In genomic region chr1:60015511-60015910, GRCm38 (mm10) we compare ENCODE assay signal across 20 mouse cellular contexts. TPM values are rescaled to one million over a fixed set of nuclear protein-coding genes. Genes with fewer than 3 reads are reported as not detected.
A peak's percentile ranks its signal among the peaks of the same experiment; 100 is the strongest.
DNase-seq lines count a peak whose midpoint lies in the region; TF ChIP-seq lines count a peak whose summit lies in the region.
"Had no signal": no experiment of that assay in that cellular context is flagged by ENCODE, and none has a peak within 500 bp of the region (broad histone marks: within the 10 kb centered on the region; RNA-seq: fewer than 3 reads in every experiment).

No protein-coding gene starts in this region.

- no peaks in the 10 kb centered on the region for H3K27me3 ChIP-seq in testis, adult 2 months (ENCODE audit: control insufficient read depth, insufficient read depth, low read length)
- H3K27me3 ChIP-seq in limb, embryonic 10.5 days (ENCODE audit: low read depth, poor library complexity, severe bottlenecking) = no peaks in the 10 kb centered on the region
- H3K27me3 ChIP-seq: embryonic facial prominence, embryonic 15.5 days; heart, embryonic 12.5 days; hindbrain, embryonic 15.5 days; Patski had no signal

- DNase-seq in layer of hippocampus, adult 2 months (ENCODE audit: low spot score in 2 of 2) = no peak
- DNase-seq in layer of hippocampus, postnatal 14 days (ENCODE audit: low spot score in 2 of 2) = no peak
- no peak for DNase-seq in testis, postnatal 10 days (ENCODE audit: low spot score)
- peak; percentile 12 for DNase-seq in adipocyte (ENCODE audit: low spot score)
- no peak for DNase-seq in limb, embryonic 10.5 days (ENCODE audit: low spot score)
- no peak for DNase-seq in urinary bladder, postnatal 25 days (ENCODE audit: low spot score)
- DNase-seq: adrenal gland, adult 2 months; adrenal gland, postnatal 25 days; cerebellum, adult 11 months; cerebellum, adult 8-10 months; cerebellum, postnatal 14 days; embryo, embryonic 11 days had no signal

- H3K4me3 ChIP-seq in layer of hippocampus, adult 2 months = no peak overlapping the region
- H3K4me3 ChIP-seq in testis, adult 2 months (ENCODE audit: control insufficient read depth, low read depth, low read length) = no peak overlapping the region
- no peak overlapping the region for H3K4me3 ChIP-seq in limb, embryonic 10.5 days
- H3K4me3 ChIP-seq: embryonic facial prominence, embryonic 15.5 days; erythroblast, embryonic 14.5 days; forebrain, embryonic 10.5 days; heart, embryonic 12.5 days; hindbrain, embryonic 10.5 days; hindbrain, embryonic 15.5 days had no signal

- no peak for TF ChIP-seq CTCF in layer of hippocampus, adult 2 months (conservative IDR thresholded peaks at IDR 0.05)
- no peak for TF ChIP-seq CTCF in testis, adult 2 months (IDR thresholded peaks at IDR 0.05; ENCODE audit: control insufficient read depth, insufficient read depth, insufficient replicate concordance, low read depth, low read length)

- H3K9me3 ChIP-seq in limb, embryonic 10.5 days (replicated peaks) = no peaks in the 10 kb centered on the region
- H3K9me3 ChIP-seq: embryonic facial prominence, embryonic 15.5 days; forebrain, embryonic 10.5 days; heart, embryonic 12.5 days; hindbrain, embryonic 10.5 days; hindbrain, embryonic 15.5 days had no signal

- no peaks in the 10 kb centered on the region for H3K4me1 ChIP-seq in testis, adult 2 months (ENCODE audit: control insufficient read depth, insufficient read depth, low read length)
- peaks cover 4% of the 10 kb centered on the region for H3K4me1 ChIP-seq in limb, embryonic 10.5 days
- H3K4me1 ChIP-seq: embryonic facial prominence, embryonic 15.5 days; forebrain, embryonic 10.5 days; heart, embryonic 12.5 days; hindbrain, embryonic 10.5 days; hindbrain, embryonic 15.5 days had no signal

- H3K36me3 ChIP-seq in testis, adult 2 months (ENCODE audit: control insufficient read depth, insufficient read depth, low read length) = no peaks in the 10 kb centered on the region; the same call in 1 of the 2 replicates
- H3K36me3 ChIP-seq in limb, embryonic 10.5 days = no peaks in the 10 kb centered on the region
- H3K36me3 ChIP-seq: embryonic facial prominence, embryonic 15.5 days; forebrain, embryonic 10.5 days; heart, embryonic 12.5 days; hindbrain, embryonic 10.5 days; hindbrain, embryonic 15.5 days had no signal

- WGBS in limb, embryonic 10.5 days = 88% methylated on average over 6 of the region's 6 CpGs

- TF ChIP-seq POLR2A in testis, adult 2 months (IDR thresholded peaks at IDR 0.05; ENCODE audit: control insufficient read depth, low read depth, low read length) = no peak

- peak overlapping the region; percentile 69; the same call in 1 of the 2 replicates for H3K27ac ChIP-seq in layer of hippocampus, adult 2 months
- peak overlapping the region; percentile 9 for H3K27ac ChIP-seq in testis, adult 2 months (ENCODE audit: control insufficient read depth, insufficient read depth, low read depth, low read length)
- H3K27ac ChIP-seq in limb, embryonic 10.5 days = no peak overlapping the region
- H3K27ac ChIP-seq: embryonic facial prominence, embryonic 15.5 days; forebrain, embryonic 10.5 days; hindbrain, embryonic 10.5 days; hindbrain, embryonic 15.5 days had no signal

RNA-seq across cellular contexts. Expression of gene Ica1l, which starts 27.5 kb away (rescaled TPM):
- total RNA-seq in layer of hippocampus, adult 2 months (2021) = 10 to 100 TPM; 35.6 to 39.5 TPM
- total RNA-seq in layer of hippocampus, postnatal 14 days (2021) = 10 to 100 TPM; 33.7 to 36.5 TPM
- polyA plus RNA-seq in testis, adult 2 months (2012; rRNA removed) = 47.9 and 53.0 TPM in 2 replicates
- 0.36 and 1.2 TPM in 2 replicates for polyA plus RNA-seq in limb, embryonic 10.5 days (2016; fragmentation: Nextera tagmentation; extraction: Ambion mirVana)
